Mouse (Mus musculus) erythroblast, adult 5-6 weeks (primary cell): ENCODE data around the gene Gm5136. TPM values are rescaled to one million over a fixed set of nuclear protein-coding genes. Genes with fewer than 3 reads are reported as not detected.

ENCODE experiments used
- ATAC-seq: replicated peaks from 2 replicates; pipeline ENCODE4 v1.8.0; 2016; ENCODE audit warnings: moderate number of reproducible peaks, mild to moderate bottlenecking, moderate TSS enrichment, inconsistent platforms; ENCODE audit not compliant: poor library complexity, low FRiP score, severe bottlenecking
- total RNA-seq, 2 experiments: library from RNA; stranded (forward) in 1 of 2; stranded (reverse) in 1 of 2; fragments of 150-400 nt in 1 of 2; fragments of 200-764, 138-1000 nt in 1 of 2; gene quantifications; 2 replicates each; pipeline versions ENCODE4 v1.2.3 to v1.2.4; 2015 to 2017; ENCODE audit warnings: low replicate concordance in 2 of 2

Gm5136 gene
- total RNA-seq (2015; ENCODE audit: low replicate concordance) (not detected in 2 replicates), total RNA-seq (2017; ENCODE audit: low replicate concordance) (not detected in 2 replicates)

DNA sequence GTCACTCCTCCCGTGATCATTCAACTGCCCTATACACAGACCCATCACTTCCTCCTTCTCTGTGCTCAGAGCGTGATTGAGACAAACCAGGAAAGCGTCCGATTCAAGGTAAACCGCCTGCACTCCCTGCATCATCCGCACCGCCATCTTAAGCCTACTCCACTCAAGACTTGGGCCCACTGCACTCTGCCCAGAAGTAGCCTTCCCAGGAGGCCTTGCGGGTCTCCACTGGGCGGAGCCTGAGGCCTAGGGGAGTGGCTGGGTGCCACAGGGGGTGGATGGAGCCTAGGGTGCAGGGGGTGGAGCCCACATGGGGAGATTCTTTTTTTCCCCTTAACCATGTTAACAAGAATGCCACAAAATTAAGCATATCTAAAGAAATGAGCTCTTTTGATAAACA, at the start of gene Gm5136:
Gm5136 (minus strand) TSS at position 215 of the 400 bp plus-strand sequence.
- ATAC-seq = no peak

- no peak for ATAC-seq
These were observed 43.8 kb upstream of the Gm5136 start for GRCm38 (mm10) chr10:108743759-108744158.

- ATAC-seq = no peak
These were observed 34.0 kb upstream of the Gm5136 start for GRCm38 (mm10) chr10:108733982-108734381.

DNA sequence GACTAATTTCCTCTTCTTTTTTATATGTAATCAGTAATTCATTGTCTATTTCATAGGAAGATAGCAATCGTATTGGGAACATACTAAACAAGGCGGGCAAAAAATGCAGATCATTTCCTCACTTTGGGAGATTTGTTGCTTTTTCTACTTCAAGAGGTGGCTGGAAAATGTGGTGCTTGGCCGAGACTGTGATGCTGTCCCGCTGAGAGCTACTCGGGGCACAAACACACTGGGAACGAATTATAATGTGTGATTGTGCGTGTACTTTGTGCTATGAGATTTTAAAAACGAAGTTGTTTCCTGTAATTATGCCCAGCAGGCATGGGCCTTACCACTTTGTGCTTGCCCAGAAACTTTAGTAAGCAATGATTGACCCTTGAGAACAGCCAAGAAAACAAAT, 29.0 kb upstream of the Gm5136 start:
- no peak for ATAC-seq

- ATAC-seq = no peak
These were observed 26.4 kb upstream of the Gm5136 start for GRCm38 (mm10) chr10:108726391-108726790.

DNA sequence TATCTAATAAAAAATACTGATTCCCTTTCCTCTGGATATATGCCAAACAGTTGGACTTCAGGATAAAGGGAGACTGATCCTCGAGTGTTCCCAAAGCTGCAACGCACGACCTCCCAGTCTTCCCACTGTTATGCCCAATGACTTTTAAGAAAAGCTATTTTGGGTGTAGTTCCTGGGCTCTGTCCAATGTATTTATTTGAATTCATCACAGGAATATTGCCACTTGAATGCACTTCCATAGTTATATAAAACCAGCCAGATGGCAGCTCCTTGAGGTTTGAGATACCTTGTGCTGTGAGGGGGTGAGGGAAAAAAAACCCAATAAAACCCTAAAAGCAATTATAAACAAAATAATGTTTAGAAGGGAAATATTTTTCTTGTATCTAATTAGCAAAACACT, 24.9 kb upstream of the Gm5136 start:
- ATAC-seq = no peak

- ATAC-seq = no peak
These were observed 10.6 kb upstream of the Gm5136 start for GRCm38 (mm10) chr10:108710514-108710913.

GRCm38 (mm10) chr10:108705658-108706057, 5.7 kb upstream of the Gm5136 start:
- no peak for ATAC-seq

- ATAC-seq = no peak
These were observed 1.6 kb upstream of the Gm5136 start for GRCm38 (mm10) chr10:108701361-108702128.

GRCm38 (mm10) chr10:108697062-108697461, 2.9 kb downstream of the Gm5136 start:
- ATAC-seq = no peak

DNA sequence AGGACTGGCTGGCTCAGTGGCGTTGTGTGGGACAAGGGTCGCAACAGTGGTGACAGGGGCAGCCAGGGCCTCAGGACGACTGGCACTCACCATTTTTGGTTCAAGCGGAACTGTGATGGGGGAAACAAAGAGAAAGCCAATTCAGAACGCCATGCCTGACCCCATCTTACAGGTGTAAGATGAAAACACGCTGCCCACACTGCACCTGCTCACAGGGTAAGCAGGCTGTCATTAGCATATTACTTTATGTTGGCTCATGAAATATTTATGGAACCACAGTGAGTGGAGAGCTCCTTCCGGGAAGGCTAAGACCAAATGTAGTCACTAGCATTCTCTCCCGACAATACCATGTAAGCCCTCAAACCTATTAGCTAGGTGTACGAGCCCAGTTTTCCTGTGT, 9.0 kb downstream of the Gm5136 start:
- no peak for ATAC-seq

GRCm38 (mm10) chr10:108686696-108687095, 13.3 kb downstream of the Gm5136 start:
- no peak for ATAC-seq

- no peak for ATAC-seq
These were observed 20.1 kb downstream of the Gm5136 start for GRCm38 (mm10) chr10:108679675-108680390.

GRCm38 (mm10) chr10:108677053-108677452, 22.9 kb downstream of the Gm5136 start:
- no peak for ATAC-seq

- no peak for ATAC-seq
These were observed 31.0 kb downstream of the Gm5136 start for GRCm38 (mm10) chr10:108668944-108669343.

GRCm38 (mm10) chr10:108660295-108660694, 39.7 kb downstream of the Gm5136 start:
- ATAC-seq = no peak

- no peak for ATAC-seq
These were observed 41.7 kb downstream of the Gm5136 start for GRCm38 (mm10) chr10:108658300-108658699.

DNA sequence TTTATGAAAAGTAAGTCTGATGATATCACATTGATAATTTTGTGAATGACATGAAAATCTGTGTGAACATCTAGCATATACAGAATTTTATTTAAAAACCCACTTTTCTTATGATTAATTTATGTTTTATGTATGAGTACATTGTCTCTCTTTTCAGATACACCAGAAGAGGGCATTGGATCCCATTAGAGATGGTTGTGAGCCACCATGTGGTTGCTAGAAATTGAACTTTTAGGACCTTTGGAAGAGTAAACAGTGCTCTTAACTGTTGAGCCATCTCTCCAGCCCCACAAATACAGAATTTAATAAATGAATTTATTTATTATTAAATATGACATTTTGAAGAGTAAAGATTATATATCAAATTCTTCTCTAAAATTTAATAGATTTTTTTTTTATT, 42.3 kb downstream of the Gm5136 start:
- ATAC-seq = no peak

DNA sequence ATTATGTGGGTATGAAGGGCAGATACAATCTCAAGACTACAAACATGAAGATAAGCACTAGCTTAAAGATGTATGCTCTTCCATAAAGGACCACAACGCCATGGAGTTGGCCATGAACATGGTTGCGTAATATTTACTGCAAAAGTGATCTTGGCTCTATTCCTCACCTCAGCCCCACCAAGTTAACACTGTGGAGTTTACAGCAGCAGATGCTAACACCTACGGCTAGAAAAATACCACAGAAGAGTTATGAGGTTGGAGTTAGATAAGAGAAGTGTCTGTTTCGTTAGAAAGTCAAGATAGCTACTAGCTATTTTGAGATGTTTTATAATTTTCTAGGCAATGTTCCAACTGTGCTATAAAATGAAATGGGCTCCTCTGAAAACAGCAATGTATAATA, 43.1 kb downstream of the Gm5136 start:
- no peak for ATAC-seq

GRCm38 (mm10) chr10:108655074-108655473, 44.9 kb downstream of the Gm5136 start:
- no peak for ATAC-seq

- no peak for ATAC-seq
These were observed 47.1 kb downstream of the Gm5136 start for GRCm38 (mm10) chr10:108652831-108653230.
